Mouse (Mus musculus) left cerebral cortex, adult 9 months (tissue): Measurements from ENCODE around the gene Aifm1.
"Not testable (repeated sequence)": the region's sequence is repeated elsewhere in the genome, so short reads cannot be mapped to it uniquely, and the experiment has no call there.

Experiments
- DNase-seq, 2 experiments: peaks; one replicate each; pipeline ENCODE4 v3.0.0; 2022; ENCODE audit warnings: low spot score in 2 of 2

The Aifm1 gene

GRCm38 (mm10) chrX:48460496-48460895 is 52.9 kb downstream of the Aifm1 start:
- DNase-seq: no peak

- no peak for DNase-seq
Measured at GRCm38 (mm10) chrX:48456956-48457355, 56.4 kb downstream of the Aifm1 start.

GRCm38 (mm10) chrX:48455018-48455417 is 58.3 kb downstream of the Aifm1 start:
- no peak for DNase-seq

- no peak for DNase-seq
Measured at GRCm38 (mm10) chrX:48454495-48454878, 58.9 kb downstream of the Aifm1 start.

GRCm38 (mm10) chrX:48453736-48454494 is 59.4 kb downstream of the Aifm1 start:
- peak in 1 of 2 experiments; percentile 17 for DNase-seq

GRCm38 (mm10) chrX:48452931-48453673 is 60.3 kb downstream of the Aifm1 start:
- no peak for DNase-seq

- DNase-seq: no peak
Measured at GRCm38 (mm10) chrX:48452231-48452890, 61.0 kb downstream of the Aifm1 start.

- DNase-seq: no peak
Measured at GRCm38 (mm10) chrX:48449646-48450045, 63.7 kb downstream of the Aifm1 start.

- no peak for DNase-seq
Measured at GRCm38 (mm10) chrX:48444677-48445076, 68.7 kb downstream of the Aifm1 start.

- no peak for DNase-seq
Measured at GRCm38 (mm10) chrX:48441954-48442353, 71.4 kb downstream of the Aifm1 start.

GRCm38 (mm10) chrX:48441548-48441947 is 71.8 kb downstream of the Aifm1 start:
- DNase-seq: no peak

- no peak for DNase-seq
Measured at GRCm38 (mm10) chrX:48439036-48439435, 74.3 kb downstream of the Aifm1 start.

- DNase-seq: not testable (repeated sequence)
Measured at GRCm38 (mm10) chrX:48436082-48436481, 77.3 kb downstream of the Aifm1 start.

GRCm38 (mm10) chrX:48435477-48435900 is 77.9 kb downstream of the Aifm1 start:
- no peak for DNase-seq

GRCm38 (mm10) chrX:48434251-48434650 is 79.1 kb downstream of the Aifm1 start:
- DNase-seq: no peak

GRCm38 (mm10) chrX:48433527-48433899 is 79.8 kb downstream of the Aifm1 start:
- no peak for DNase-seq

- no peak for DNase-seq
Measured at GRCm38 (mm10) chrX:48432599-48433526, 80.5 kb downstream of the Aifm1 start.

- no peak for DNase-seq
Measured at GRCm38 (mm10) chrX:48429538-48429937, 83.8 kb downstream of the Aifm1 start.

- DNase-seq: no peak
Measured at GRCm38 (mm10) chrX:48429100-48429499, 84.3 kb downstream of the Aifm1 start.

GRCm38 (mm10) chrX:48428642-48429041 is 84.7 kb downstream of the Aifm1 start:
- DNase-seq: no peak

GRCm38 (mm10) chrX:48428241-48428640 is 85.1 kb downstream of the Aifm1 start:
- DNase-seq: no peak
